Mouse (Mus musculus) liver, embryonic 14.5 days (tissue): ENCODE data around the gene Gm13288. TPM values are rescaled to one million over a fixed set of nuclear protein-coding genes. Genes with fewer than 3 reads are reported as not detected.

ENCODE experiments used
- ATAC-seq: fragments of 200-750 bp; cut with Nextera tagmentation; 2 replicates; pipeline ENCODE4 v1.8.0; 2017; ENCODE audit warnings: moderate number of reproducible peaks, mild to moderate bottlenecking, moderate library complexity; ENCODE audit not compliant: insufficient read depth
- DNase-seq, 3 experiments: peaks; one replicate each; pipeline ENCODE4 v3.0.0-alpha.2; 2012 to 2013; ENCODE audit warnings: low read depth in 3 of 3, low spot score in 3 of 3
- H3K27ac ChIP-seq: fragments of 300-500 bp; sonication (generic); 2 replicates; pipeline ENCODE4 v1.5.1; 2014; ENCODE audit warnings: moderate library complexity, mild to moderate bottlenecking, control low read depth, inconsistent platforms
- H3K27me3 ChIP-seq: fragments of 300-500 bp; sonication (generic); 2 replicates; pipeline ENCODE4 v1.6.1; 2014; ENCODE audit warnings: mild to moderate bottlenecking, low read length, moderate library complexity; ENCODE audit not compliant: control insufficient read depth, insufficient read depth
- H3K36me3 ChIP-seq: fragments of 300-500 bp; sonication (generic); replicated peaks from 2 replicates; pipeline ENCODE4 v1.6.1; 2014; ENCODE audit warnings: low read depth; ENCODE audit not compliant: control insufficient read depth, insufficient read depth
- H3K4me1 ChIP-seq, 2 experiments: fragments of 200-500 bp in 1 of 2; fragments of 300-500 bp in 1 of 2; sonication (generic) in 1 of 2; replicated peaks; 2 replicates each; pipeline ENCODE4 v1.6.1; 2012 to 2014; ENCODE audit warnings: antibody characterized with exemption in 1 of 2, inconsistent platforms in 1 of 2, low read length in 1 of 2; ENCODE audit not compliant: control insufficient read depth in 2 of 2, insufficient read depth in 2 of 2
- H3K4me2 ChIP-seq: fragments of 300-500 bp; sonication (generic); 2 replicates; pipeline ENCODE4 v1.6.1; 2014; ENCODE audit warnings: low read depth, mild to moderate bottlenecking, control low read depth, moderate library complexity
- H3K4me3 ChIP-seq, 2 experiments: fragments of 200-500 bp in 1 of 2; fragments of 300-500 bp in 1 of 2; sonication (generic) in 1 of 2; 2 replicates each; pipeline ENCODE4 v1.5.1; 2012 to 2014; ENCODE audit warnings: low read depth in 2 of 2, low read length in 2 of 2, mild to moderate bottlenecking in 2 of 2, control low read depth in 1 of 2, inconsistent platforms in 1 of 2, moderate library complexity in 1 of 2; ENCODE audit not compliant: insufficient read depth in 1 of 2
- H3K9ac ChIP-seq: fragments of 300-500 bp; sonication (generic); replicated peaks from 2 replicates; pipeline ENCODE4 v1.6.1; 2014; ENCODE audit warnings: mild to moderate bottlenecking, control low read depth, moderate library complexity
- H3K9me3 ChIP-seq: fragments of 300-500 bp; sonication (generic); 2 replicates; pipeline ENCODE4 v1.6.1; 2016; ENCODE audit warnings: low read length, mixed read lengths; ENCODE audit not compliant: control insufficient read depth
- CTCF ChIP-seq: IDR thresholded peaks from 2 replicates; pipeline ENCODE4 v1.5.1; 2016; ENCODE audit warnings: antibody characterized with exemption, low read depth, control low read depth
- EP300 ChIP-seq: IDR thresholded peaks from 2 replicates; pipeline ENCODE4 v1.6.1; 2016; ENCODE audit warnings: antibody characterized with exemption, low read depth
- WGBS: fragments of 180-500 bp; shearing (Covaris S2); extraction: QIAGEN DNeasy Blood & Tissue Kit; methylation state at CpG from one replicate; pipeline ENCODE4 v1.1.7; 2014; ENCODE audit not compliant: insufficient replicate concordance; 5-methylcytosine and 5-hydroxymethylcytosine counted together
- polyA plus RNA-seq, 2 experiments: library from polyadenylated mRNA; depleted of rRNA in 1 of 2; stranded (reverse) in 1 of 2; unstranded in 1 of 2; fragments of >200 nt; fragmentation: Nextera tagmentation in 1 of 2; extraction: Ambion mirVana in 1 of 2; gene quantifications; 2 replicates each; pipeline versions ENCODE4 v1.2.1 to v1.2.3; 2012 to 2014

The Gm13288 gene
- polyA plus RNA-seq, 2 experiments: not detected

DNA sequence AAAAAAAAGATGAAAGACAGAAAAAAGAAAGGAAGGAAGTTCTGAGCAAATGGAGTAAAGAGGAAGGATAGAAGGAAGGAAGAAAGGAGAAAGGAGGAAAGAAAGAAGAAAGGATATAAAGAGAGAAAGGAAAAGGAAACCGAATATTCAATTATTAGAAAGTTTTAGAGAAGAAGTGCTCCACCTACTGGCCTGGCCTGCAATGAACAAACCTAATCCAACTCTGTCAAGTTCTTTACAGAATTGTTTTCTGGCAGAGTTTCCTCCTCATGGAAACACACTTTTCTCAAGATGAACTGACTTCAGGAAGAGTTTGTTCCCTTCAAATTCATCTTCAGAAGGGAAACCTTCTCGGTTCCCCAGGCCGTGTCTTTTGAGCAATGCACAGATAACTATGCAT lies 33.5 kb downstream of the Gm13288 start:
- Histone ChIP-seq H3K4me3 (no peak overlapping the region), H3K9ac (no peak overlapping the region), H3K36me3 (no peaks in the 10 kb centered on the region), H3K4me1 (no peaks in the 10 kb centered on the region), H3K9me3 (no peaks in the 10 kb centered on the region), H3K27ac (no peak overlapping the region), H3K27me3 (no peaks in the 10 kb centered on the region), H3K4me2 (no peak overlapping the region)
- 27% methylated on average over 3 of the region's 3 CpGs for WGBS
- no peak for DNase-seq
- TF ChIP-seq CTCF (peak; percentile 41; the same call in 1 of the 2 replicates), EP300 (no peak)
- no peak for ATAC-seq

DNA sequence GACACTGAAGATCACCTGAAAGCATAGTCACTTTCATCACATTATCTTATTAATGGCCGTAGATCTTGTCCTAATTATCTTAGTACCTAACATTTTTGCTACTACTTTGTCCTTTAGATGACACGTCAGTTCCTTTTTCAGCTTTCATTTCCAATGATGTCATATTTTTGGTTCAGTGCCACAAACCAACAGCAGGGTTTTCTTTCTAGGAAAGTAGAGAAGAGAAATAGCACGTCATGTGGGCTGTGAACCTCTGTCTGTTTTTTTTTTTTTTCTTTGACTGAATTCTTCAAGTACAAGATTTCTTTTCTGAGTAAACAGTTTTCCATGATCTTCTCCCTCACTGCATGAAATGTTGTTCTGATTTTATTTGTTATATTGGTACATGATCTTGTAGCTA lies 34.7 kb downstream of the Gm13288 start:
- no peak overlapping the region for H3K4me3 ChIP-seq
- no peak overlapping the region for H3K9ac ChIP-seq
- TF ChIP-seq CTCF (no peak), EP300 (no peak)
- H3K4me2 ChIP-seq: no peak overlapping the region
- H3K9me3 ChIP-seq: no peaks in the 10 kb centered on the region
- WGBS: 43% methylated on average over 3 of the region's 3 CpGs
- no peaks in the 10 kb centered on the region for H3K27me3 ChIP-seq
- no peak overlapping the region for H3K27ac ChIP-seq
- no peak for ATAC-seq
- H3K4me1 ChIP-seq: no peaks in the 10 kb centered on the region
- H3K36me3 ChIP-seq: no peaks in the 10 kb centered on the region
- DNase-seq: no peak

DNA sequence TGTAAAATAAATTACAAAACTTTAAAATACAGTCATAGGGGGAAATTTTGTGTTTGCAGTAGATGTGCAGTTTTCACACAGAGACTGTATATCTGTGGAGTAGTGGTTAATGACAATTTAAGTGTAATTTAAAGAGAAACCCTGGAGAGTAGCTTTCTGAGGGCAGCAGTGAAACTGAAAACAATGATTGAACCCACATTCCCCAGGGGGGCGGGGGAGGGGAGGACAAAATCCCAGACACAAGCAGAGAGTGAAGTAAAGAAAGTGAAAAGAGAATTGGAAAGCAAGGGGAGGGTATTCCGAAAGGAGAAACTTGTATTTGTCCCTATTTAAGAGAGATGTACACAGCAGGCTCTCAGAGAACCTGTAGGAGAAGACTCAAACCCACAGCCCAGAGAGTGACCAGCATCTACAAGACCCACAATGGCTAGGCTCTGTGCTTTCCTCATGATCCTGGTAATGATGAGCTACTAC lies 36.1 kb downstream of the Gm13288 start, which contains the start of gene Ifna4:
Gene Ifna4, plus strand, starts transcription at position 424 of the 474 bp plus-strand sequence.
- Histone ChIP-seq H3K9ac (no peak within 1 kb of the TSS), H3K27me3 (no peaks in the 10 kb centered on the region), H3K4me2 (no peak within 1 kb of the TSS), H3K4me1 (no peaks in the 10 kb centered on the region), H3K9me3 (no peaks in the 10 kb centered on the region), H3K36me3 (no peaks in the 10 kb centered on the region), H3K4me3 (no peak within 1 kb of the TSS), H3K27ac (no peak within 1 kb of the TSS)
- TF ChIP-seq CTCF: no peak
- ATAC-seq (no peak), DNase-seq (no peak)
- WGBS: 35% methylated on average over 2 of the region's 2 CpGs

DNA sequence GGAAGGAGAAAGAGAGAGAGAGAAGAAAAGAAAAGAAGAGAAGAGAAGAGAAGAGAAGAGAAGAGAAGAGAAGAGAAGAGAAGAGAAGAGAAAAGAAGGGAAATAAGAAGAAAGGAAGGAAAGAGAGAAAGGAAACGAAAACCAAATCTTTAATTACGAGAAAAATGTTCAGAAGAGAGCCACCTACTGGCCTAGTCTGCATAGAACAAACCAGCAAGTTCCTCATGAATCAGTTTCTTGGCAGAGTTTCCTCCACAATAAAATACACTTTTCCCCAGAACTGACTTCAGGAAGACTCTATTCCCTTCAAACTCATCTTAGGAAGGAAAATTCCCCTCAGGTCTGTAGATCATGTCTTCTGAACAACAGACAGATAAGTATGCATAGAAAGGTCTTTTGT lies 40.0 kb downstream of the Gm13288 start:
- WGBS: 27% methylated on average over 2 of the region's 2 CpGs
- ATAC-seq: no peak
- Histone ChIP-seq H3K4me2 (no peak overlapping the region), H3K36me3 (no peaks in the 10 kb centered on the region), H3K27ac (no peak overlapping the region), H3K4me3 (no peak overlapping the region), H3K9ac (no peak overlapping the region), H3K27me3 (no peaks in the 10 kb centered on the region), H3K4me1 (no peaks in the 10 kb centered on the region), H3K9me3 (no peaks in the 10 kb centered on the region)
- DNase-seq: no peak
- TF ChIP-seq EP300: no peak
- TF ChIP-seq CTCF: no peak; the same call in 1 of the 2 replicates

GRCm38 (mm10) chr4:88849698-88850097 lies 44.4 kb downstream of the Gm13288 start, which contains the start of gene Ifna1:
Ifna1 (plus strand) TSS chr4:88850087.
- H3K36me3 ChIP-seq: no peaks in the 10 kb centered on the region
- DNase-seq: no peak

More at GRCm38 (mm10) chr4:88849698-88850097, 44.4 kb downstream of the Gm13288 start, which contains the start of gene Ifna1:
- no peaks in the 10 kb centered on the region for H3K9me3 ChIP-seq
- no peak for ATAC-seq
- 18% methylated on average over 1 of the region's 1 CpGs for WGBS
- no peak for TF ChIP-seq EP300
- no peak for TF ChIP-seq CTCF
- no peak within 1 kb of the TSS for H3K4me3 ChIP-seq
- H3K4me2 ChIP-seq: no peak within 1 kb of the TSS
- no peak within 1 kb of the TSS for H3K27ac ChIP-seq
- no peak within 1 kb of the TSS for H3K9ac ChIP-seq
- H3K27me3 ChIP-seq: no peaks in the 10 kb centered on the region
- no peaks in the 10 kb centered on the region for H3K4me1 ChIP-seq
